Mouse (Mus musculus): ENCODE results near the gene Ubr2. TPM values are rescaled to one million over a fixed set of nuclear protein-coding genes. Genes with fewer than 3 reads are reported as not detected.

Gene Ubr2
- polyA plus RNA-seq (2014; fragmentation: Nextera tagmentation; extraction: Ambion mirVana): 17.9 and 18.2 TPM in 2 replicates

DNA sequence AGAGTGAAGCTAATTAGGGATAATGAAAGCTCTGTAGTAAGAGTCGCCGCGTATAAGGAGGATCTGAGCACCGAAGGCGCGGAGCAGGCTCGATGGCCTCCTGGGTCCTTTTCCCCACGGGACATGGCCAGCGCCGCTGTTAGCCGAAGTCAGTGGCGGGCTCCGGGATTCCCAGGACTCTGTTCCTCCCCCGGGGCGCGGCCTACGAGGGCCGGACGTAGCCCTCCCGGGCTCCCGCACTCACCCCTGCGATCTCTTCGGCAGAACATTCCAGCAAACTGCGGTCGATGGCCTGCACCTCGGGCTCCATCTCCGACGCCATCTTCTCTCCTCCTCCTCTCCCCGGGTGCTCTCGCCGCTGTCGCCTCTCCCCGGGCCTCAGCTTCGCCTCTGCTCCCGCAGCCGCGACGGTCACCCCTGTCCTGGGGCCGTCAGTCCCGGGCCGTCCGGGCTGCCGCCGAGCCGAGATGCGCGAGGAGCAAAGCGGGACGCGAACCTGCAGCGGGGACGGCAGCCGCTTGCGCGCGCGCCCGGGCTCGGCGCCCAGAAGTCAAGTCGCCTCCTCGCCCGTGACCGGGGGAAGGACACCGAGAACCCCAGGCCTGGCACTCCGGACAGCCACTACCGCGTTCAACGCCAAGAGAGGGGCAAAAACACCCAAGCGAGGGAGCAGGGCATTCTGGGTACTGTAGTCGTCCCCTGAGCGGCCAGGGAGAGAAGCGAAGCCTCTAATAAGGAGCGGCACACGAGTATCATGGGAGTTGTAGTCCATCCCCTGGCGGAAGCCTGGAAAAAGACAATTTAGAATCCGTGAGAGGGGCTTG, at the start of gene Ubr2:
TSS of gene Ubr2 (minus strand) at position 659 of the 824 bp plus-strand sequence.
- H3K4me3 ChIP-seq (ENCODE audit: low read depth, low read length): peak within 1 kb of the TSS; percentile 65
- no peaks in the 10 kb centered on the region for H3K36me3 ChIP-seq (ENCODE audit: control insufficient read depth, insufficient read depth, low read length)
- peak within 1 kb of the TSS; percentile 92 for H3K9ac ChIP-seq (ENCODE audit: low read depth, low read length)
- no peaks in the 10 kb centered on the region for H3K9me3 ChIP-seq (replicated peaks; ENCODE audit: control insufficient read depth, low read length)
- ATAC-seq (replicated peaks; ENCODE audit: insufficient number of reproducible peaks, low FRiP score, low TSS enrichment): peak; percentile 93
- H3K27ac ChIP-seq (ENCODE audit: low read depth, low read length): peak within 1 kb of the TSS; percentile 94
- no peaks in the 10 kb centered on the region for H3K27me3 ChIP-seq (ENCODE audit: control insufficient read depth, insufficient read depth, low read length)
- peak within 1 kb of the TSS; percentile 89 for H3K4me2 ChIP-seq
- H3K4me1 ChIP-seq (ENCODE audit: control insufficient read depth, insufficient read depth, low read length): peaks cover 13% of the 10 kb centered on the region; the same call in 1 of the 2 replicates
- under 1% methylated on average over 77 of the region's 77 CpGs for WGBS (ENCODE audit: insufficient replicate concordance)

DNA sequence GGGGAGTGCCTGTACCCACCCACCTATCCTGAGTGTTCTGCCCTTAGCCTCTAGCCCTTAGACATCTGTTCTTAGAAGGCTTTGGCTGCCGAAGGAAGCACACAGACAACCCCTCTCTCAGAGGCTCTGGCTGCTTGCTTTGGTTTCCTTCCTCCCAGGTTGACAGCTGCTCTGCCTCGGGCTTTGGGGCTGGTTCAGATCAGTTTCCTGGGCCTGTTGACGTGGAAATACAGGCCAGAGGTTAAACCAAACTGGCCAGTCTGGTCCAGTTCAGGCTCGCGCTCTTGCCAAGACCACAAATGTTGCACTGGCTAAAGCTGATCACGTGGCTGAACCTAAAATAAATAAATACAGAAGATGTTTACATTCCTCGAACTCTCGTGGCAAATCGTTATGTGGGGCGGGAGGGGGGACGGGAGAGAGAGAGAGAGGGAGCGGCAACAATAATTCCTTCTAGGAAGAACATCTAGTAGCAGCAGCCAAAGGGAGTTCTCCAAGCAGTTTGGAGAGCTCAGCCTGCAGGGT, 49.5 kb upstream of the Ubr2 start:
- Histone ChIP-seq H3K4me1 (ENCODE audit: control insufficient read depth, insufficient read depth, low read length) (no peaks in the 10 kb centered on the region), H3K36me3 (ENCODE audit: control insufficient read depth, insufficient read depth, low read length) (no peaks in the 10 kb centered on the region), H3K9me3 (replicated peaks; ENCODE audit: control insufficient read depth, low read length) (no peaks in the 10 kb centered on the region; the same call in 1 of the 2 replicates), H3K4me3 (ENCODE audit: low read depth, low read length) (no peak overlapping the region), H3K9ac (ENCODE audit: low read depth, low read length) (no peak overlapping the region), H3K27ac (ENCODE audit: low read depth, low read length) (no peak overlapping the region), H3K4me2 (no peak overlapping the region), H3K27me3 (ENCODE audit: control insufficient read depth, insufficient read depth, low read length) (no peaks in the 10 kb centered on the region)
- no peak for ATAC-seq (replicated peaks; ENCODE audit: insufficient number of reproducible peaks, low FRiP score, low TSS enrichment)
- WGBS (ENCODE audit: insufficient replicate concordance): 38% methylated on average over 12 of the region's 12 CpGs

DNA sequence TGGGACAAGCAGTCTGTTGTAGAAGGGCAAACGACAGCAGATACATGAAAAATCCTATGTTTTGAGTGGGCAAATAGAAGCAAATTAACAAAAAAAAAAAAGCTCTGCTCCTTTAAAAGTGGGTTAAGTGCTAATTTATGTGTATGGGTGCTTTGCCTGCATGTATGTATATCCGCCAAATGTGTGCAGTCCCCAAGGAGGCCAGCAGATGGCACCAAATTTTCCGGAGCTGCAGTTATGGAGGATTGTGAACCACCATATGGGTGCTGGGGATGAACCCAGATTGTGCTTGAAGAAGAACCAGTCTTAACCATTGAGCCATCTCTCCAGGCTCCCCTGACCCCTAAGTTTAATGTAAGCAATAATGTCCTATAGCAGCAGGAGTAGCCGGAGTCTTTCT, 47.6 kb upstream of the Ubr2 start:
- WGBS (ENCODE audit: insufficient replicate concordance): 93% methylated on average over 4 of the region's 4 CpGs
- no peak for ATAC-seq (replicated peaks; ENCODE audit: insufficient number of reproducible peaks, low FRiP score, low TSS enrichment)

DNA sequence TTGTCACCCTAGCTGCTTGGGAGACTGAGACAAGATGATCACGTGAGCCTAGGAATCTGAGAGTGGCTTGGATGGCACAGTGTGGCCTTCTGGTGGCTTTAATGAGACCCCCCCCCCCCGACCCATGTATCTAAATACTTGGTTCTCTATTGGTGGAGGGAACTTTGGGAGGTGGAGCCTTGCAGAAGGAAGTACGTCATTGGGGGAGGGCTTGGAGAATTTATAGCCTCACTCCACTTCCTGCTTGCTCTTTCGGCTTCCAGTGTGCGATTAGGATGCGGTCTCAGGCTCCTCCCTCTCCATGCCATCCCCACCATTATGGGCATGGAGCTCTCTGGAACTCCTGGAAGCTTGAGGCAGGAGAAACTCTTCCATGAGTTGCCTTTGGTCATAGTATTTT, 46.1 kb upstream of the Ubr2 start:
- no peak for ATAC-seq (replicated peaks; ENCODE audit: insufficient number of reproducible peaks, low FRiP score, low TSS enrichment)
- no peak overlapping the region for H3K27ac ChIP-seq (ENCODE audit: low read depth, low read length)
- H3K9me3 ChIP-seq (replicated peaks; ENCODE audit: control insufficient read depth, low read length): no peaks in the 10 kb centered on the region; the same call in 1 of the 2 replicates
- WGBS (ENCODE audit: insufficient replicate concordance): 75% methylated on average over 6 of the region's 6 CpGs
- H3K4me2 ChIP-seq: no peak overlapping the region
- H3K9ac ChIP-seq (ENCODE audit: low read depth, low read length): no peak overlapping the region
- H3K36me3 ChIP-seq (ENCODE audit: control insufficient read depth, insufficient read depth, low read length): no peaks in the 10 kb centered on the region
- H3K27me3 ChIP-seq (ENCODE audit: control insufficient read depth, insufficient read depth, low read length): no peaks in the 10 kb centered on the region
- no peak overlapping the region for H3K4me3 ChIP-seq (ENCODE audit: low read depth, low read length)
- H3K4me1 ChIP-seq (ENCODE audit: control insufficient read depth, insufficient read depth, low read length): no peaks in the 10 kb centered on the region

More for the DNA sequence above, 47.6 kb upstream of the Ubr2 start:
- Histone ChIP-seq H3K9ac (ENCODE audit: low read depth, low read length) (no peak overlapping the region), H3K27me3 (ENCODE audit: control insufficient read depth, insufficient read depth, low read length) (no peaks in the 10 kb centered on the region), H3K4me3 (ENCODE audit: low read depth, low read length) (no peak overlapping the region), H3K27ac (ENCODE audit: low read depth, low read length) (no peak overlapping the region), H3K36me3 (ENCODE audit: control insufficient read depth, insufficient read depth, low read length) (no peaks in the 10 kb centered on the region), H3K9me3 (replicated peaks; ENCODE audit: control insufficient read depth, low read length) (no peaks in the 10 kb centered on the region; the same call in 1 of the 2 replicates), H3K4me1 (ENCODE audit: control insufficient read depth, insufficient read depth, low read length) (no peaks in the 10 kb centered on the region), H3K4me2 (no peak overlapping the region)

DNA sequence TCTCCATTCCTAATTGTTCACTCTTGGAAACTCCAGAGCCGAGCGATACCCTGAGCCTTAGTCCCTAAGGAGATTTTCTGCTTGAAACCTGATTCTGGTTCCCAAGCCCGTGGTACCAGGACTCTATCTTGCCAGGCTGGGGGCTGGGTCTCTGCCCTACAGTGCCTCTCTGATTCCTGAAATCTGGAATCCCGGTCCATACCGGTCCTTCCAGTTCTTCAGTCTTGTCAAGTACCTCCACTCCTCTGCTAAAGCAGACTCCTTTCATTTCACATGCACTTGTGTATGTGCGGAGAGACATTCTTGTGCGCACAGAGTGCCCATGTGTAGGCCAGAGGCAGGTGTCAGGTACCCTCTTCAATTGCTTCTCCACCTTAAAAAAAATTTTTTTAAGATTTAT, 44.8 kb upstream of the Ubr2 start:
- ATAC-seq (replicated peaks; ENCODE audit: insufficient number of reproducible peaks, low FRiP score, low TSS enrichment): no peak
- no peaks in the 10 kb centered on the region; the same call in 1 of the 2 replicates for H3K9me3 ChIP-seq (replicated peaks; ENCODE audit: control insufficient read depth, low read length)
- no peaks in the 10 kb centered on the region for H3K4me1 ChIP-seq (ENCODE audit: control insufficient read depth, insufficient read depth, low read length)
- 82% methylated on average over 7 of the region's 7 CpGs for WGBS (ENCODE audit: insufficient replicate concordance)
- H3K27ac ChIP-seq (ENCODE audit: low read depth, low read length): 0 out of 2 replicates have a peak overlapping the region, but pooled peaks have one; percentile 12
- no peak overlapping the region for H3K4me2 ChIP-seq
- no peaks in the 10 kb centered on the region for H3K27me3 ChIP-seq (ENCODE audit: control insufficient read depth, insufficient read depth, low read length)
- no peak overlapping the region for H3K9ac ChIP-seq (ENCODE audit: low read depth, low read length)
- no peak overlapping the region for H3K4me3 ChIP-seq (ENCODE audit: low read depth, low read length)
- H3K36me3 ChIP-seq (ENCODE audit: control insufficient read depth, insufficient read depth, low read length): no peaks in the 10 kb centered on the region

DNA sequence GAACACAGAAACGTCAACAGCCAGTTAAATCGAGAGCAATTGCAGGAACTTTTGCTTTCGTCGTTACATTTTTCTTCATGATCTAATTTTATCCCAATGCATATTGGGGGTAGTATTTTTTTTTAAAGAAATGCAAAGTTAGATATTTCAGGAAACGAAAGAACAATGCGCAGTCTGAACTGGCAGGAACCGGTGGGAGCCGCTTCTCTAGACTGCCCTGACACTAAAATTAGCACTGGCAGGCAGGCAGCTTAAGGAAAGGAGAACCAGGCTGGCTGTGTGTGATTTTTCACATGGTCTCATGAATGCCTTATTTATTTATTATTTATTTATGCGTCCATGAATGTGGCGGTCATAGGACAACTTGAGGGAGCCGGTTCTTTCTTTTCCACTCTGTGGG, 44.3 kb upstream of the Ubr2 start:
- Histone ChIP-seq H3K9me3 (replicated peaks; ENCODE audit: control insufficient read depth, low read length) (no peaks in the 10 kb centered on the region; the same call in 1 of the 2 replicates), H3K4me1 (ENCODE audit: control insufficient read depth, insufficient read depth, low read length) (no peaks in the 10 kb centered on the region), H3K27ac (ENCODE audit: low read depth, low read length) (0 out of 2 replicates have a peak overlapping the region, but pooled peaks have one; percentile 12), H3K4me3 (ENCODE audit: low read depth, low read length) (no peak overlapping the region), H3K27me3 (ENCODE audit: control insufficient read depth, insufficient read depth, low read length) (no peaks in the 10 kb centered on the region), H3K36me3 (ENCODE audit: control insufficient read depth, insufficient read depth, low read length) (no peaks in the 10 kb centered on the region), H3K4me2 (no peak overlapping the region), H3K9ac (ENCODE audit: low read depth, low read length) (no peak overlapping the region)
- whole genome bisulfite sequencing (ENCODE audit: insufficient replicate concordance): 62% methylated on average over 11 of the region's 11 CpGs
- no peak for ATAC-seq (replicated peaks; ENCODE audit: insufficient number of reproducible peaks, low FRiP score, low TSS enrichment)

DNA sequence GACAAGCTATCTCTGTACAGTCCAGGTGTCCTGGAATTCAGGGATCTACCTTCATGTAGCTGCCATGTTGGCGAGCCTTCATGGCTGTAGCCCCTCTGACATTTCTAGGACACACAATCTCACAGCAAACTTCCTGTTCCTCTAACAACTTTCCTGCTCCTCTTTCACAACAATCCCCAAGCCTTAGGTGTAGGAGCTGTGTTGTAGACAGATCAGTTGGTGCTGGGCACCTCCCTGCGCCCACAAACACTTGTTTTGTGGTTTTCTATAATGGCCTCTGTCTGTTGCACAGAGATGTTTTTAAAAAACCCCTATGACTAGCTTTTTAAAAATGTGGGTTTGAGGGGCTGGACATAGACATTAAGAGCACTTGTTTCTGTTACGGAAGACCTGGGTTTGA, 40.3 kb upstream of the Ubr2 start:
- Histone ChIP-seq H3K4me2 (no peak overlapping the region), H3K36me3 (ENCODE audit: control insufficient read depth, insufficient read depth, low read length) (no peaks in the 10 kb centered on the region), H3K9me3 (replicated peaks; ENCODE audit: control insufficient read depth, low read length) (no peaks in the 10 kb centered on the region), H3K27me3 (ENCODE audit: control insufficient read depth, insufficient read depth, low read length) (no peaks in the 10 kb centered on the region), H3K4me1 (ENCODE audit: control insufficient read depth, insufficient read depth, low read length) (no peaks in the 10 kb centered on the region; the same call in 1 of the 2 replicates), H3K4me3 (ENCODE audit: low read depth, low read length) (no peak overlapping the region), H3K27ac (ENCODE audit: low read depth, low read length) (no peak overlapping the region), H3K9ac (ENCODE audit: low read depth, low read length) (no peak overlapping the region)
- ATAC-seq (replicated peaks; ENCODE audit: insufficient number of reproducible peaks, low FRiP score, low TSS enrichment): no peak
- WGBS (ENCODE audit: insufficient replicate concordance): 81% methylated on average over 3 of the region's 3 CpGs

DNA sequence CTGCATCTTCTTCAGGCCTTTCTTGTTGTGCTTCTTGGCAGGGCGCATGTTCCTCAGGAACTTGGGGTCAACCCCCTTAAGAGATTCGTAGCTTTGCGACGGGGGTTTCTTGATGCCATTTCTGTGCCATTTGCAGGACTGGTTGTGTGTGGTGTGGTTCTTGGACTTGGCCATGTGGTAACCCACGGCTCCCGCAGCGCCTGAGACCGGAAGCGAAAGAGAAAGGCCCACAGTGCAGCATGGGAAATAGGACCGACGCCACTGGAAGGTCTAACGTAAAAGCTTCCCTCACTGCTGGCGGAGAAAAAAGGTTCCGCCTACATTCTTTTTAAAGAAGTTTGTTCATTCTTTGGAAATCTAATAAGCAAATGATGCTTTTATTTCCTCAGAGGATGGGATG, 32.5 kb upstream of the Ubr2 start:
- Histone ChIP-seq H3K9ac (ENCODE audit: low read depth, low read length) (no peak overlapping the region), H3K36me3 (ENCODE audit: control insufficient read depth, insufficient read depth, low read length) (no peaks in the 10 kb centered on the region), H3K27ac (ENCODE audit: low read depth, low read length) (no peak overlapping the region), H3K4me3 (ENCODE audit: low read depth, low read length) (no peak overlapping the region), H3K9me3 (replicated peaks; ENCODE audit: control insufficient read depth, low read length) (no peaks in the 10 kb centered on the region), H3K4me1 (ENCODE audit: control insufficient read depth, insufficient read depth, low read length) (no peaks in the 10 kb centered on the region; the same call in 1 of the 2 replicates), H3K4me2 (no peak overlapping the region), H3K27me3 (ENCODE audit: control insufficient read depth, insufficient read depth, low read length) (no peaks in the 10 kb centered on the region)
- no peak for ATAC-seq (replicated peaks; ENCODE audit: insufficient number of reproducible peaks, low FRiP score, low TSS enrichment)
- 92% methylated on average over 14 of the region's 14 CpGs for WGBS (ENCODE audit: insufficient replicate concordance)
